Mouse (Mus musculus) lung, postnatal 0 days (tissue): ENCODE data around the gene Phlpp1.

Experiments
- CTCF ChIP-seq: IDR thresholded peaks from 2 replicates; pipeline ENCODE4 v1.5.1; 2016; ENCODE audit warnings: antibody characterized with exemption, mild to moderate bottlenecking
- EP300 ChIP-seq: IDR thresholded peaks from 2 replicates; pipeline ENCODE4 v1.6.1; 2016; ENCODE audit warnings: antibody characterized with exemption, mild to moderate bottlenecking, control low read depth

DNA sequence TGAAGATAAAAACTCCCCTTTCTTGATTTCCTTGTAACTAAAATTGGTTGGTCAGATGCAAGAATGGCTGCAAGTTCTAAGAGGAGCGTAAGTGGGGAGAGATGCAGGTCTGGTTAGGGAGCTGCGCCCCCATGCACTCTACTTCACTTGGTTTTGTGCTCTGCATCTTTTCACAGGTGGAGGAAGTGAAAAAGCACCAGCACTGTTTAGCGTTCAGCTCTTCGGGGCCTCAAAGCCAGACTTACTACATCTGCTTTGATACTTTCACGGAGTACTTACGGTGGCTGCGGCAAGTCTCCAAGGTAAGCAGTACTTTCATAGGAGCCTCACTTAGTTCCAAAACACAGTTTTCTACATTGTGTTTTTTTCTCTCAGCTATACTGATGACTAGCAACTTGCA is 115.3 kb downstream of the Phlpp1 start:
- TF ChIP-seq CTCF (no peak), EP300 (no peak)
